Mouse (Mus musculus) right cerebral cortex, postnatal 36 days (tissue): Measurements from ENCODE around the gene Lrrc63.
A peak's percentile ranks its signal among the peaks of the same experiment; 100 is the strongest.
"Not testable (repeated sequence)": the region's sequence is repeated elsewhere in the genome, so short reads cannot be mapped to it uniquely, and the experiment has no call there.

ENCODE experiments used
- DNase-seq, 2 experiments: peaks; one replicate each; pipeline ENCODE4 v3.0.0; 2022; ENCODE audit warnings: low spot score in 2 of 2, mixed read lengths in 1 of 2

Gene Lrrc63

DNA sequence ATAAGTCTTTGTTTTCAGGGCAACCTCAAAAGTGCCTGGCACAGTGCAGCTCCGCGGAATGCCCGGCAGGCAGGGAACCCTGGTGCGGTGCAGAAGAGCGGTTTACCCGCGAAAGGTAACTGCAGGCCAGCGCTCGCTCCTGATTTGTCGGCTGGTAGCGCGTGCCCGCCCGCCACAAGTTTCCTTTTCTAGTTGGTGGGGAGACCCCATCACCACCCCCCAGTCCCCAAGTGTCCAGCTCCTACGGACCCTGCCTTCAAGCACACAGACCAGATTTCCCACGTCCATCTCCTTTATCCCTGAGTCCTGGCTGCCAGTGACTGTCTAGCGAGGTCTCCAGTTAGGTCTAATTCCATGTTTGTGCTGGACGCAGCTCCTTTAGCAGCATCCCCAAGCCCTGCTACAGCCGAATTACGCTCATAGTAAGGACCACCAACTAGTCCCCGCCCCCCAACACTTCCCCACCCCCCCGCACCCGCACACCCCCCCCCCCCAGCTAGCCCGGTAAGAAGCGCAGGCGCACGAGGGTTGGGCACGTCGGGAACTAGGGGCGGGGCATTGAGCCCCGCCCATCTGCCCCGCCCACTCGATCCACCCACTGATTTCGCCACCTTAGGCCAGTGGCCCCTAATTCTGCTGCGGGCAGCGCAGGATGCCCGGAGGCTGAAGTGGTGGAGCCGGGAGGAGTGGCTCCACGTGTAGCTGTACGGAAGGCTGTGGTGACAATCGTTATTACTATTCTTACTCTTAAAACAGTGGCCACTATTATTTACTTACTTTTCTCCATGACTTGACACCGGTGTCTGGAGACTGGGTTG is at the start of gene Lrrc63, which contains the start of gene Lcp1:
TSS of gene Lrrc63 (minus strand) at position 381 of the 818 bp plus-strand sequence.
TSS of gene Lcp1 (plus strand) at position 601 of the 818 bp plus-strand sequence.
- peak; percentile 17 to 31 for DNase-seq

DNA sequence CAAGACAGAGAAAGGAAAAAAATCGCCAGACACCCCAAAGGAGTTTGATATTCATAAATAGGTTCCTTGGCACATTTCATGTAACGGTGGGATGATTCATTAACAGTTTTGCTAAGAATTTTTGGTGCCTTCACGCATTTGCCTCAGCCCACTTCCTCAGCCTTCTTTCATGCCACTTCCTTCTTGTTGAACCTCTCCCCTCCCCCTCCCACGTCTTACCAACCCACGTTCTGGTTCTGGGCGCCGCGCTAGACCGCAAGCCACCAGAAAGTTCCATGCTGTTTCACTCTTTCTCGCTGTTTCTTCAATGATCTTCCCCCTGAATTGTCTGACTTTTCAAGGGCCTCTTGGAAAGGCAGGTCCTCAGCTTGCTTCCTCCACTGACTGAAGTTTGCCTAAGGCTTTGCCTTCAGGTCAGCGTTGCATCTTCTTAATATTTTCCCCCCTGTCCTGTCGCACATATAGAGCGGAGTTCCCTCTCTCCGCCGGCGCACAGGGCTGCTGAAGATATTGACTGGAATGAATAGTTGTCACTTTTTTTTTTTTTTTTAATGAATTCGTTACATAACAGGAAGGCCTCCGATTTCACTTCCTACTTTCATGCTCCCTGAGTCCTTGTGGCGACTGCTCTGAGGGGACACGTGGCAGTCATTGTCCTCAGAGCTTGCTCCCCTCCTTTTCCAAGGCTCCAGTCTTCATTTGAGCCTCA is 48.7 kb upstream of the Lrrc63 start:
- peak; percentile 24 to 32 for DNase-seq

DNA sequence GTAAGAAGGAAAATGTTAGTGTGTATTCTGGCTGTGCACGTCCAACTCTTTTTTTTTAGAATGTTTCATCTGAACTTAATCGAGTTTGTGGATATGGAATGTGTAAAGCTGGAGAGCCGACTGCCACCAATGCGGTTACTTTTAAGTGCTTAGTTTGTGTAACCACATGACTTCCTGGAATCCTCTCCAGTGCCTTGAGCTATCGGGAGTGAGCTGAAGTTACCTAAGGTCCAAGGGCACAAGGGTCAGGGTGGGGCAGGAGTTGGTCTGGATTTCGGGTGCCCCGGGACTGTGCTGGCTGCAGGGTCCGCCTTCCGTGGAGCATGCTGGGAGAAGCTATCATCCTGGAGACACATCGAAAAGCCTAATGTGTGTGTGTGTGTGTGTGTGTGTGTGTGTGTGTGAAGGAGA is 48.1 kb upstream of the Lrrc63 start:
- DNase-seq: no peak

DNA sequence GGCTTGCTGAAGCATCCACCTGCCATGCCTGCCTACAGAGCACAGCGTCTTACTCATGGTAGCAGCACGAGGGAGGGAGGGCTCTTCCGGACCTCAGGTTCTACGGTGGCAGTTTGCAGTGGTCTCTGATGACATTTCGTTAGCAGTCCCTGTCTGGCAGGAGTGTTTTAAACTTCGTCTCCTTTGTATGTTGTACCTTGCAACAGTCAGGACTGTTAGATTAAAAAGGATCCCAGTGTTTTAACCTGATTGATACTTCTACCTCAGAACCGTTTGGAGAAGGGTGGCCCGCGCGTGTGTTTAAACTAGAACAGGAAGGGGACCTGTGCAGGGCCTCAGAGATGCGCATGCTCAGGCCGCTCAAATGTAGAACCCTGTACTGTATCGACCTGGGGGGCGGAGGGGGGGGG is 47.7 kb upstream of the Lrrc63 start:
- DNase-seq: no peak

DNA sequence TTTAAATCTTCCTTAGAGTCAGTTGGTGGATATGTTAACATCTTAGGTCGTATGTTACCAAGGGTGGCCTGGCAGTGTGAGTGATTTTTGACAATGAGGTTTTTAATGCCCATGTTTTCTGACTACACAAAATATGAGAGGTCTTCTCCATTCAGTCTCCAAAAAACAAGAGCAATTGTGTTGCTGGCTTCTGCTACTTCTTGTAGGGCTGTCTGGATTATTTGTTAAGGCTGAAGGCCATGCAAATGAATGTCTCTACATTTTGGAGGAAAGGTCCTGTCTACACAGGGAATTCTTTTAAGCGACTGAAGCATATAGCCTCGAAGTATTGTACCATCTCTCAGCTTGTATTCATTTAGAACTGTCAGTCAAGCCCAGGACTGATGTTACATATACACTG is 46.7 kb upstream of the Lrrc63 start:
- DNase-seq: no peak

DNA sequence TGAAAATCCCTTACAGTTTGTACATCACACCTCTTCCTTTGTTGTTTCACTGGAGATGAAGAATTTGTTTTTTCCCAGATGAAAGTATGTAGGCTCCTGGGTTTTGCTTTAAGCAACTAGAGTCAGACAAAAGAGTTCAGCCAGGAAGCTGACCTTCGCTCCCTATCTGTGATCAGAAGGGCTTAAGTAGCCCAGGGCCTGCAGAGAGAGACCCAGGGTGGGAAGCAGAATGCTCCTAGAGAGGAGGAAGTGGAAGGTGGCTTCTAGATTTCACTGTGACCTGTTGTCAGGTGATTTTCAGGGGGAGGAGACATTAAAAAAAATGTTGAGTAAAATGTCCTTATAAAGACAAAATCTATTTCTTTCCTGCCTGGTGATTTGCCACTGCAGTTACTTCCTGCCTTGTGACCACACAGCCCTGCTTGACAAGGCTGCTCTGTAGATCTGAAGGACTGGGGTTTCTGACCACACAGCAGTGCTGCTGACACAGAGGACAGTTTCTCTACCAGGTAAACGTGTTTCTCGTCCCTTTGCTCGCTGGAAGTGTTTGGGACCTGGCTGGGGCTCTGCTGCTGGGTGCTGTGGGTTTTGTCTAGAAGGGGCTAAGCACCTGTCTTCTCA is 45.9 kb upstream of the Lrrc63 start:
- DNase-seq: no peak

DNA sequence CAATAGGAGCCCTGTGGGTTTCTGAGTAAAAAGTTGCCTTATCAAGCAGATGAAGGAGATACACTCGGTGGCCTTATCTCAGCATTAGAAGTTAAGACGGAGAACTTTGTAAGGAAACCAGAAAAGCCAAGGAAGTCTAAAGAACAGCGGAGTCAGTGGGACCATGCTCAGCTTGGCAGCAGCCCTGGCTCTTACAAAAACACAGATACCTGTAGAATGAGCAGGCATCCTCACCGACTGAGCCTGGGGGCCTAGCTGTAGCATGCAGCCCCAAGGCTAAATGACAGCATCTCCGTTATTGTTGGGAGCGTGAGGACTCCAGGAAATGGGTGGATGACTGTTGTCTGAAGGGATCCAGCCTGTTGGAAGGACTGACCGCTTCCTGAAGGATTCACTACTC is 45.1 kb upstream of the Lrrc63 start:
- no peak for DNase-seq

DNA sequence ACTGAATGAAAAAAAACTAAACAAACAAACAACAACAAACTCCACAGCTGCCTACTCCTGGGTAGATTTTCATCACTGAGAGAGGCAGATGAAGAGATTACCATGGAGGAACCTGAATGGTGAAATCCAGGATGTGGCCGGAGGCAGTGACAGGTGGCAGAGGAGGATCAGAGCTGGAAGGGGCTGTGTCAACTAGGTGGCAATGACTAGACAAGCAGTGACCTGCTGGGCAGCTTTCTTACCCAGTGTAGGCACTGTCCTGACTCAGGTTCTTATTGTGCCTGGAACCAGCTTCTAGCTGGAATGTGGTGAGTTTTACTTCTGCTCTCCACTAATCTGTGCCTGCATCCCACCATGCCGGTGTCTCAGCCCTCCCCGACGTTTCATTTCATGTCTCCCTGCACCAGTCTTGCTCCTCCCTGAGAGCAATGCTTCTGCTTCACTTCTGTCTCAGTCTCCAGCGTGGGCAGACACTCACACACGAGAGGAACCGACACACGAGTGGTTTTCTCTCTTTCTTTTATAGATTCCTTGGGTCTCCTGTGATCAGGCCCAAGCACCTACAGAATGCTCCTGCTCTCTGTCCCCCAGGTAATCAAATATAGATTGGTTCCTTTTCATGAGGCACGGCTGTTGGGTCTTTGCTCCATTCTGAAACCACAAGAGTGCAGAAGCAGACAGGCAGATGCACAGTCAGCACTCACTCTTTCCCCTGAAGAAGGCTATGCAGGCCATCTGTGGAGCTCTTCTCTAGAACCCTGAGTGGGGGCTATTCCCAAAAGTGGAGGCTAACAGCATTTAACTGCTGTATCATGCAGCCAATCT is 44.3 kb upstream of the Lrrc63 start:
- DNase-seq: no peak

DNA sequence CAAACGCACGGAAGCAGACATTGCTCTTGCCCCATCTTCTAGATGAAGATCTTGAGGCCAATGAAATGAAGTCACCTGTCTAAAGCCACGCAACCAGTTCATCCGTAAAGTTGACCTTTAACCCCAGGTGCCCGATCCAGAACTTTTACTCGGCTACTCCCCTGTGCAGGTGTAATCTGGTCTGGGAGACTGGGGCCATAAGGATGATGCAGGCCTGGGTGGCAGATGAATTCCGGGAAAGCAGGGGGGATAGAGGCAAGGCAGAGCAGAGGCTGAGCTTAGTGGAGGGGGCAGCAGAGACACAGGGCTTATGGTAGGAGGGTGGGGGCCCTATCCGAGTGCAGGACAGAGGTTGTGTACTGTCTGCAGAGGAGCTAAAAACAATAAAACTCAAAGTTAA is 43.6 kb upstream of the Lrrc63 start:
- no peak for DNase-seq

DNA sequence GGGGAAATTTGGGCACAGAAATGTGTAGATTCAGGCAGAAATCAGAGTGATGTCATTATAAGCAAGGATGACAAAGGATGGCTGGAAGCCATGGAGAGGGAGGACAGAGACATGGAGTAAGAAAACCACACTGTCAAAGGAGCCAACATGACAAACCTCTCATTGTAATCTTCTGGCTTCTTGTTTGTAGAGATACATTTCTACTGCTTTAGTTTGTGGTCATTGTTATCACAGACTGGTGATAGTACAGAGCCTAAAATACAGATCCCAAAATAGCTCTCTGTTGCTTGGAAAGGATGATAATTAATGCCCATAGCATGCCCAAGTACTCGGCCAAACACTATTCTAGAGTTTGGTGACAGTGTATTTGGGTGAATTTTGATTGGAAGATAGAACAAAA is 39.9 kb upstream of the Lrrc63 start:
- DNase-seq: no peak

DNA sequence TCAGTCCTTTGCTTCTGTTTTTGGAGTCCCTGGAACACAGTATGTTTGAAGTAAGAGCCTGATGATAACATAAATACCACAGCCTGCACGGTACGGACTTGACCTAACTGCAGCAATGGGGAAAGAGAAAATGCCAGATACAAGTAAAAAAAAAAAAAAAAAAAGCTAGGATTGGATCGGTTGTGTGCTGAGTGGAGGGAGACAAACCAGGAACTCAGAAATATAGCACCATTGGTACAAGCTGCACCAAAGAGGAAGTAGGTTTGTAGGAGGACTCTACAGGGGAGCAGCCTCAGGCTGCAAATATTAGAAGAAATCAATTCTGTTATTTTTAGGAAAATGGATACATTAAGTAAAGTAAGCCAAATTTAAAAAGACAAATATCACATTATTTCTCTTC is 37.8 kb upstream of the Lrrc63 start:
- no peak for DNase-seq

DNA sequence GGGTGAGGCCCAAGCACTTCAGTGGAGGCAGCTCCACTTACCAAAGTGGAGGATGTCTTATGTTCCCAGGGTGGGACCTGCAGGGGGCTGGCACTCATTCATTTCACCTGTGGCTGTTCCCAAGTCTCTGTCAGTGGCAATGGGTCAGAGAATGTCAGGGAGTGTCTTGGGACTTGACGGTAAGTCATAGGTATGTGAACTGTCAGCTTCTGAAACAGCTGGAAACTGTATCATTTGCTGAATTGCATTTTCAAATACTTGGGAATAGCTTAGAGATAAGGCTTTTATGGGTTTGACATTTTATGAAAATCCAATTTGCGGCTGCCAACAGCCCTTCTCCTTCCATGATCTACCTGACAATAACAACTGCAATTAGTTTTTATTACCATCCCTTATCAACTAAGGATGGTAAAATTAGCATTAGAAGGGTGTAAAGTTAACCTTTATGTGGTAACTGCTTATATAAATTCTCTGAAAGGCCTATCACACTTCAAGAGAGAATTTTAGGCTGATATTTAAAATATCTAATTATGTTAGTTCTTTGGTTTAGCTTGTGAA is 35.0 kb upstream of the Lrrc63 start:
- no peak for DNase-seq

DNA sequence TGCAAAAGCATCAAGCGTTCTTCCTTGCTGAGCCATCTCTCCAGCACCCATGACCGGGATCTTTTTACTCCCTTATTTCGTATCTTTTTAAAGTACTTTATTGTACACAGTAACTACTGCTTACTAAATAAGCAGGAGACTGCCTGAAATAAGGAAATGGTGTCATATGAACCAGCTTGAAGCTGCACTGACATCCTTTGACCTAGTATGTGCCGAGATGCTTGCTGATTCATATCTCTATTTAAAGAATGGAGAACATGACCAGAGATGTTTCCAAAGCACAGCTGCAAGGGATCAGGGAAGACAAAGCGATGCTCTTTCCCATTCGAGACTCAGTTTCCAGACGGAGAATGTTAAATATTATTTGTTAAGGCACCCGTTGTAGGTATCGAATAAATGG is 33.7 kb upstream of the Lrrc63 start:
- DNase-seq: no peak

DNA sequence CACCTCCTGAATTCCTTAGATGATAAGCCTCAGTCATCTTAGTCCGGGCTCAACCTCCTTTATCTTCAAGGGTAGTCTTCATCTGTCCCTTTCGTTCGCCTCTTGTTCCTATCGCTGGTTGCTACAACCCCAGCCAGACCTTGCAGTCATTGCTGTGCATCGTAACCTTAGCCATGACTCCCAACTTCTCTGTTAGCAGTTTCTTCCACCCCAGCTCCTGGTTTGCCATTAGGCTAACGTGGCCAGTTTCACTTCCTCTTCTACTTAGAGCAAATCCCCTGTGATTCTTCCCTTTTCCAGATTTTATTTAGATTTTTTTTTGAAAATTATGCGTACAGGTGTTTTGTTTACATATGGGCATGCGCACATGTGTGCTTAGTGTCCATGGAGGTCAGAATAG is 33.2 kb upstream of the Lrrc63 start:
- DNase-seq: no peak

DNA sequence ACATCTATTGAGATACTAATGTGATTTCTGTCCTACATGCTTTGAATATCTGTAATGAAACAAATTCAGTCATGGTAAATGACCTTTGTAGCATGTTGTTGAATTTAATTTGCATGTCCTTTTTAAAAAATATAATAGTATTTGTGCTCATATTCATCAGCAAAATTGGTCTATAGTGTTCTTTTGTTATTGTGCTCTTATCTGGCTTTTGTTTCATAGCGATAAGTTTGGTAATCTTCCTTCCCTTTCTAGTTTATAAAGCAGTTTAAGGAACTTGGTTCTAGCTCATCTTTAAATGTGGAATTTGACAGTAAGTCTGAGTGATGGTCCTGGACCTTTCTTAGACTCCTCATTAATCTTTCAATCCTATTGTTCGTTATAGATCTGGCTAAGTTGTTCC is 28.7 kb upstream of the Lrrc63 start:
- no peak for DNase-seq

DNA sequence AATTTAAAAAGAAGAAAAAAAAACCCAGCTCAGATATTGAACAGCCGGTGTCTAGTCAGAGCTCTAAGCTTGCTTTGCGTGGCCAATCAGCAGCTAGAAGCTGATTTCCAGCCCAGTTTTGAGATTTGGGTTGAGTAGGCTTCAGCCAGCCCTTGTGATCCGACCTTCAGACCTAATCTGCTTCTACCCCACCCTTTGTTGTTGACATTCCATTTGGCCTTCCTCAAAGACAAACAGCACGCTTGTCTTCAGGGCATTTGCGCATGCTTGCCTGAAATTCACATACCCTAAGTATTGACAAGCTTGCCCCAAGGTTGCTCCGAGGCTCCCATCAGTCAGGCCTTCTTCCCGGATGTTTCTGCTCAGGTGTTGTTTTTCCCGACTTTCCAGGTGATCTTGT is 23.8 kb upstream of the Lrrc63 start:
- no peak for DNase-seq

DNA sequence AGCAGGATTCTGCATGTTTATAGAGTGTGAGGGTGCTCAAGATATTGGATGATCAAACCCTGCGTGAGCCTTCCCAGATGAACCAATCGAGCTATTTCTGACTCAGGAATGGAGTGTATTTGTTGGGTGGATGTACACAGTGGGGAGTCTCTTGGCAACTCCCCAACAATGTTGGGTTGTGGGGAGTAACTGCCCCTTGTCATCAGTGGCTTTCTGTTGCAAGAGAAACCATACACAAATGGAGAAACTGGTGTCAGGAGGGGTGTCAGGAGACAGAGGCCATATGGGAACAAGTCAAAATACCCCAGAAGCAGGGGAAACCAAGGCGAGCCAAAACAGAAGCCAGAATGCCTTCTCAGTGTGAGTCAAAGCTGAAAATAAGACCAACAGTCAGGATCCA is 20.5 kb upstream of the Lrrc63 start:
- DNase-seq: no peak

DNA sequence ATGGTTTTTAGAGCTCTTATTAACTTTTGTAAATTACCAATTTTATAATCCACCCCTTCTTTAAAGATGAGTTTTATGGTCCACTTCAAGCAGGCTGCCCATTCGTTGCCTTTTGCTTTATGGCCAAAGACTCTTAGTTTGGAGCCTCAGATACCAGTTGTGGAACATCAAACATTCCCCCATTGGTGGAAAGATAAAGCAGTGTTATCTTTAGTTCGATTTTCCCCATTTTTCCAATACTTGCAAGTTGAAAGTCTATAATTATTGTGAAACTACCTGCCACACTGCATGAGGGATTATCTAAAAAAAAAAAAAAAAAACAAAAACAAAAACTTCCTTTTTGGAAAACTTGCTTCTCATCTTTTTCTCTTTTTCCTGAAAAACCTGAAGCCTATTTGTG is 20.0 kb upstream of the Lrrc63 start:
- DNase-seq: no peak

DNA sequence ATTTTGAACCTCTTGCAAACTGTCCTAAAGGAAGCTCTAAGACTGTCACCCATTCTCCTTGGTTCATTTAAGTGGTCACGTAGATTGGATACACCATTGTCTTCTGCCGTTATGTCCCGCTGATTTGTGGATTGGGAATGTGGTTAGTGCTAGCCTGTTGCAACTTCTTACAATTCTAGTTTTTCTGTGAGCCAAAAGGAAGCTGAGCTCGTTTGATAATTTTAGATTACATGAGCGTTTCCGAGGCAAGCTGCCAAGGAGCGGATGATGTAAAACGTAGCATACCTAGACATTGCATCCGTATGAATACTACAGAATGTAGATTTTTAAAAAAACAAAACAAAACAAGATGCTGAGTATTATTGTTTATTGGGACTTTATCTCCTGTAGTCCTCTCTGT is 17.5 kb upstream of the Lrrc63 start:
- DNase-seq: no peak

DNA sequence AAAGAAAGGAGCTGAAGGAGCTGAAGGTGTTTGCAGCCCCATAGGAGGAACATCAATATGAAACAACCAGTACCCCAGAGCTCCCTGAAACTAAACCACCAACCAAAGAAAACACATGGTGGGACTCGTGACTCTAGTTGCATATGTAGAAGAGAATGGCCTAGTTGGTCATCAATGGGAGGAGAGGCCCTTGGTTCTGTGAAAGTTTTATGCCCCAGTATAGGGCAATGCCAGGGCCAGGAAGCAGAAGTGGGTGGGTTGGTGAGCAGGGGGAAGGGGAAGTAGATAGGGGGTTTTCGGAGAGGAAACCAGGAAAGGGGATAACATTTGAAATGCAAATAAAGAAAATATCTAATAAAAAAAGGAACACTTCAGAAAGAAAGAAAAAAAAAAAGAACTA is 17.0 kb upstream of the Lrrc63 start:
- not testable (repeated sequence) for DNase-seq

DNA sequence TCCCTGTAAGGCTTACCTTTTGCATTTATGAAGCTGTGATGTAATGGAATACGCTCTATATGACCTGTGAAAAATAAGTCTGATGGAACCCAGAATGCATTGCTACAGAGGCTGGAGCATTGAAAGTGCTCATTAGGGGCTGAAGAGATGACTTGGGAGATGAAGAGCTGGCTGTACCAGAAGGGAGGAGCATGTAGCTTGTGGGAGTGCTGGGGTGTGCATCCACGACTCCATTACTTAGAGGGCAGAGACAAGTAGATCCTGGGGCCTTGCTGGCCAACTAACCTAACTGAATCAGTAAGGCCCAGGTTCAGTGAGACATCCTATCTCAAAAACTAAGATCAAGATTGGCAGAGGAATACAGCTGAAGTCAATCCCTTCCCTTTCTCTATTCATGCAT is 8.5 kb upstream of the Lrrc63 start:
- no peak for DNase-seq

DNA sequence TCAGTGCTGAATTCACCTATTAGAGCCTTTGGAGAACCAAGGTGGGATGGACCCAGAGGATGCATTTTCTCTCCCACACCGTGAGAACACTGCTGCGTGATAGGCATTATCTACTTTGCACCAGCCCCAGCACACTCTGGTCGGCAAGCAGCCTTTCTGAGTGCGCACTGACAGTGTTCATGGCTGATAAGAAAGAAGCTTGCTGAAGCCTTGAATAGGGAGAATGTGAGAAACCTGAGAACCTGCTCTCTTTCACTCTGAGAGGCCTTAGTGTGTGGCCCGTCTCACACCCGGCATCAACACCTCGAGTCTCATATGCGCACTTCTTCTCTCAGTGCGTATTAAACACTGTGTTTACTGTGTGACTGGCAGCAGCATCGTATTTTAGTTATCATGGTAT is 7.8 kb upstream of the Lrrc63 start:
- DNase-seq: no peak
